Mouse (Mus musculus): Measurements from ENCODE around the gene Cd40.
A peak's percentile ranks its signal among the peaks of the same experiment; 100 is the strongest.

The Cd40 gene

GRCm38 (mm10) chr2:165054888-165055852 lies at the start of gene Cd40:
TSS of gene Cd40 (plus strand) at chr2:165055627.
- peak in 1 of 2 experiments; percentile 72 for DNase-seq (ENCODE audit: low spot score in 2 of 2)

DNA sequence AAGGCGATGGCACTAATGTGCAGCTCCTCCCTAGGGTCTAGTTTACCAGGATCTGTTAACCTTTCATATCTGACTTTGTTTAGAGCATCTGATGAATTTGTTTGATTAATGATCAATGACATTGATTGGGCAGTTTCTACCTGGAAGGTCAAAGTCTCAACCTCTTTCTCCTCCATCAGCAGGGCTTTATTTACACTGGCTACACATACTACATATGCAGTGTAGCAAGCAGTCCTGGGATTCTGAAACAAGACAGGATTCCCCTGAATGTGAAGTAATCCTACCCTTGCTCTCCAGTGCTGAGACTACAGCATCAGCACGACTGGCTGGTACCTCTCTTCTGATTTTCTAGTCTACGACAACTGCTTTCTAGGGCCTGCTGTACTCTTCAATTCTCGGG lies 48.6 kb upstream of the Cd40 start:
- DNase-seq (ENCODE audit: low spot score in 2 of 2) = no peak

DNA sequence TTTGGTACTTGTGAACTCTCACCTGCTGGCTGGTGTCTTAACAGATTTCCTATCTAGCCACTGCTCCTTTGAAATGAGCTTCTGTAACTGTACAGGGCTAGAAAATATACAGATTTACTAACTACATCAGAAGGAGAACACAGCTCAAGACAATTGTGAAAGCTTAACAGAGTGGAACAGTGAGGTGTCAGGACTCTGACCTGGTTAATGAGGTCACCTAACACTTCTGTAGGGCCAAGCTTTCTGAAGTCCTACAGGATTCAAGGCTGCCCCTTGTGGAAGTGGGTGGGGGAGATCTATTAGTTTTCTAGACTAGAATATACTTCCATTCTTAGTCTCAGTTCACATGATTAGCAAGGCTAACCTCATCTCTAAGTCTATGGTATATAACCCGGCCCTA lies 47.4 kb upstream of the Cd40 start:
- no peak for DNase-seq (ENCODE audit: low spot score in 2 of 2)

GRCm38 (mm10) chr2:165009161-165009560 lies 46.3 kb upstream of the Cd40 start:
- DNase-seq (ENCODE audit: low spot score in 2 of 2) = no peak

GRCm38 (mm10) chr2:165009581-165009980 lies 45.8 kb upstream of the Cd40 start:
- no peak for DNase-seq (ENCODE audit: low spot score in 2 of 2)

- DNase-seq (ENCODE audit: low spot score in 2 of 2) = no peak
These were observed 45.1 kb upstream of the Cd40 start for GRCm38 (mm10) chr2:165010351-165010750.

DNA sequence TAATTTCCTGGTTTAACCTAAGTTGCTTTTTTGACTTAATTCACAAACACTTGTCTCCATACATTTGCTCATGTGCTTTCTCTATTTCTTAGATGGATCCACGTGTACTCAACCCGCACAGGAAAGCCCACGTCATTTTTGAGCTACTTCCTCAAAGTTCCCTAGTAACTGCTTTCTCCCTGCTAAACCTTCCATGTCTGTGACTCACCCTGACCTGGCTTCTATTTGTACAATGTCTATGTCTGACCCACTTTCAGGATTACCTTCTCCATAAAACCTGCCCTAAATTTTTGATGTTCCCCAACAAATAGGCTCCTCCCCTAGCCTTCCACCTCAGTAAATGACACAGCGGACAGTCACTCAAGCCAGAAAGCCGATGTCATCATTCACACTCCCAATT lies 40.5 kb upstream of the Cd40 start:
- DNase-seq (ENCODE audit: low spot score in 2 of 2) = no peak

DNA sequence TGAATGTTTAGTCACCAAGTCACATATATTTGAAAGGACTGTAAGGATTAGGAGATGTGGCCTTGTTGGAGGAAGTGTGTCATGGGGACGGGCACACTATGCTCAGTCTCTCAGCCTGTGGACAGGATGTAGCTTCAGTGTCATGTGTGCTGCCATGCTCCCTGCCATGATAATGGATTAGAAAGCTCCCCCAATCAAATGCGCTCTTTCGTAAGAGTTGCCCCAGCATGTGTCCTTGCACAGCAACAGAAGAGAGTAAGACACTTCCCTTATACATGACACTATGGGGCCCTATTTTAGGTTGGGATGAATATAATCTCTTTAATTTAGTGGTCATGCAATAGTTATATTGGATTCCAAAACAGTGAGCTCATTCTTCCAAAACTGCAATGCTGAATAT lies 34.9 kb upstream of the Cd40 start:
- no peak for DNase-seq (ENCODE audit: low spot score in 2 of 2)

GRCm38 (mm10) chr2:165027163-165027562 lies 28.3 kb upstream of the Cd40 start:
- DNase-seq (ENCODE audit: low spot score in 2 of 2) = no peak

DNA sequence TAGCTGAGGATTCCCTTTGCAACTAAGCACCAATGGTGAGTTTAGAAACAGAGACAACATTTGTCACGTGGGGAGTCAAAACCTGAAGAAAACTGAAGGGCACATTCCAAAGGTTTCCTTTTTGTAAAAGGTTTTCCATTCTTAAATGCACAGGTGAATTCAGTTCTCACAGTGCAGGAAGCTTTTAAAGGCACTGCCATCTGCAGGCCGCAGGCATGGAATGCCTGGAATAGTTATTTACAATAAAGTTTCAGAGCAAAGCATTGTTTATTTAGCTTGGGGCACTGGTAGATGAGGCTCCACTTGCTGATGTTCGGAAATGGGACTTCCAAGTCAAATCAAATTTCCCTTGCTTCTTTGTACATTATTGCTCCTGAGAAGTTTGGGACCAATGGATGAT lies 22.9 kb upstream of the Cd40 start:
- DNase-seq (ENCODE audit: low spot score in 2 of 2) = no peak

DNA sequence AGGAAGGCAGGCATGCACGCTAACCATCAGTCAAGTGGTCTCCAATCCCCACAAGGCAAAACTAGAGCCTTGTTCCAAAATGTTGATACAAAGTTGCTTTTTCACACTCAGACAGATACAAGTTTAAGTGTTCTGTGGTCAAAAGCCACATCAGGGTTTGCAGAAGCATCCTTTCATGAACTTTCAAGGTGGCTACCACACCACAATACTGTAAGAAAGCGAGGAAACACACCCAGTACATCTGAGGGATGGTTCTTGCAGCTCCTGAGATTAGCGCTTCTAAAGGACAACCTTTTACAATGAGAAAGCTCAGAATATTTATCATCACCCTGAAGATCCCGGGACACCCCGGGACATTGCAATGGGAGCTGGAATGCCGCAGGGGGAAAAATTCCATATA lies 22.1 kb upstream of the Cd40 start:
- peak; percentile 16 for DNase-seq (ENCODE audit: low spot score in 2 of 2)

GRCm38 (mm10) chr2:165034131-165035057 lies 21.0 kb upstream of the Cd40 start, which contains the start of gene Ncoa5:
TSS of gene Ncoa5 (minus strand) at chr2:165034867.
- peak; percentile 90 to 94 for DNase-seq (ENCODE audit: low spot score in 2 of 2)

DNA sequence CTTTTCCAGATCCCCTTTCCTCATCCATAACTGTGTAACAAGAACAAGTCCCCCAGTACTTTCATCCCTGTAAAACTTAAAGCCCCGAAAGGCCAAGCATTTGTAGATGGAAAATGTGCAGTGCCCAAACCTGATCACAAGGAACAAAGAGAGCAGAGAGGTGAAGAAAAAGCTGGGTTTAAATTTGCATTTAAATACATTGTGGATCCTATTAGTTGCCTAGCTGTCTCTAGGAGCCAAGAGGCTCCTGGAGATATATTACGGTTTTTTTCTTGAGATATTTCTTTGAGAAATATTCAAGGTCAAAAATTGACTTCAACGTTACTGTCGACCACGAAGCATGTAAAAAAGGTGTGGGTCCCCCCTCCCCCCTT lies 20.4 kb upstream of the Cd40 start:
- DNase-seq (ENCODE audit: low spot score in 2 of 2) = no peak

DNA sequence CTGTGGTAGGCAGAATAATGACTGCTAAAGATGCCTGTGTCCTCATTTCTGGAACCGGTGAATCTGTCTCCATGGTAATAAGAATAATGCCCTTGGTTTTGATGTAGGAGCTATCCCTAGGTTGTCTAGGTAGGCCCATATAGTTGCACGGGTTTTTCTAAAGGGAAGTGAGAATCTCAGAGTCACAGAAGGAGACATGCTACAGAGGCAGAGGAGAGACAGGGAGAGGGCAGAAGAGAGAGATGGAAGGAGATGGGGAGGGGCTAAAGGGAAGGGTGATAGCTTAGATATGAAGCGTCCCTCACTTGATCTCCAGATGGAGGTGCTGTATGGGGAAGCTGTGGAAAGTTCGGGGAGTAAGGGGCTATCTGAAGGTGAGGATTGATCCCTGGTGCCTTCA lies 18.0 kb upstream of the Cd40 start:
- DNase-seq (ENCODE audit: low spot score in 2 of 2) = no peak

GRCm38 (mm10) chr2:165042126-165042525 lies 13.3 kb upstream of the Cd40 start:
- no peak for DNase-seq (ENCODE audit: low spot score in 2 of 2)

DNA sequence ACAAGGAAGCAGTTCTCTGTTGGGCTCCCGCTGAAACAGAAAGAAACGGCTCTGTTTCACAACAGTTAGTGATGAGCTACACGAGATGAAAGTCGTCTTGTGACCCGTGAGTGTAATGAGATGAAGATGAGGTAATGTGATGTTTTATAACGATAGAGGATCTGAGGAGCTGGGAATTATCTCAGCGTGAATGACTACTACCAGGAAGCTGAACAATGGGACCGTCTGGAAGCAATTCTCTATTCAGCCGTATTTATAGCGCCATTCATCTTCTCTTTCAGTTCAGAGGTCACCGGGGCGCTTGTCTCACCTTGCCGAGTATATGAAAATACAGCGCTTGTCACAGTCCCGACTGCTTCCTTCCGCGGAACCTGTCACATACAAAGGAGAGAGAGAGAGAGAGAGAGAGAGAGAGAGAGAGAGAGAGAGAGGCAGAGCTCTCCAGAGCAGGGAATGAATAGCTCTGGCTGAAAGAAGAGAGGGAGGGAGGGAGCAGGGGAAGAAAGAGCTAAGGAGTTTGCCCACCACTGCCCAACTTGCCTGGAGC lies 12.3 kb upstream of the Cd40 start:
- no peak for DNase-seq (ENCODE audit: low spot score in 2 of 2)

- no peak for DNase-seq (ENCODE audit: low spot score in 2 of 2)
These were observed 11.7 kb upstream of the Cd40 start for GRCm38 (mm10) chr2:165043729-165044128.

GRCm38 (mm10) chr2:165049044-165049443 lies 6.4 kb upstream of the Cd40 start:
- no peak for DNase-seq (ENCODE audit: low spot score in 2 of 2)

DNA sequence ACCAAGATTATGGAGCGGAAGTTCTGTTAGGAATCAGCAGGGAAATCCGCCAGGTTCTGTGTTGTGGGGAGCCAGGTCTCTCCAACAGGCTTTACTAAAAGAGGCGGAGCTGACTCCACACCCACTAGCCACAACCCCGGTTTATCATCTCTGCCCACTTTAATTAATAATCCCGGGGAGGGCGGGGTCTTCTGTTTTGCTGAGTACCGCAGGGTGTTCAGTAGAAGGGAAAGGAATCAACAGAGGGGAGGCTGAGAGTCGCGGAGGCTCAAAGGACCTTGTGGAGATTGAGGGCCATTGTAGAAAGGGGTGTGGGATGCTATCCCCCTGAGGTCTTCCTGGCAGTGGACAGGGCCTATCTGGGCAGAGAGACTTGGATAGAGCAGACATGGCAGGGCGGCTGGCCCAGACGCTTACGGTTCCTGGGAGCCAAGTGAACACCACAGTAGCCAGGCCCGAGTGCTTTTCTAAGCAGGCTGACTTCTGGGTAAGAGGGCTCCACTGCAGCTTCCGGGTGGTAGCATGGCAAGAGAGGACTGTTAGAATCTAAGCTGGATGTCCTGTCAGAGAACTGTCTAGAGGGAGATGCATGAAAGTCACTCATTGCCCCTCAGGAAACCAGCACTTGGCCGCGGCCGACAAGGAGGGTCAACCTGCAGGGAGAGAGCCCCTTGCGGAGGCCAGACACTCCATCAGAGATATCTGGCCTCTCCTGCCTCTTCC lies 4.4 kb upstream of the Cd40 start:
- no peak for DNase-seq (ENCODE audit: low spot score in 2 of 2)

DNA sequence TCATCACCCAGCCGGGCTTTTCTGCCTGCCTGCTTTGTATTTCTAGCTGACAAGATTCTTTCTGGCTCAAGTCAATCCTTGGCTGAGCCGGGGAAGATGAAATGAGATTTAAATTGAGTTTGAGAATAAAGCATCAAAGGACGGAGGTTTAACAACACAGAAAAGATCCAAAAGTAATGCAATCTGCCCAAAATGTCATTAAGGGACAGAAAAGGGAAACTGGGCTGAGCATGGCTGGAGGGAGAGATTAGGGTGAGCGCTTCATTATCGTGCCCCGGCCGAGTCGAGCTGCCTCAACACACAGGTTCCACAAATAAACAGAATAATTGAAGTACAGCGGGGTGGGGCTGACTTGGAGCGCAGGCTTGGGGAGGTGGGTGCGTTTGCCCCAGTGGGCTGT lies 3.9 kb upstream of the Cd40 start:
- no peak for DNase-seq (ENCODE audit: low spot score in 2 of 2)

- peak in 1 of 2 experiments; percentile 17 for DNase-seq (ENCODE audit: low spot score in 2 of 2)
These were observed 478 bp downstream of the Cd40 start for GRCm38 (mm10) chr2:165055905-165056304.

Measured in natural killer cell, adult 2 months (primary cell).